Mouse (Mus musculus): ENCODE measurements at regions not wholly inside any gene's neighbourhood (a gene's known extent, or its start where the extent isn't known, plus 50 kb on each side); places are given as distances from the start of the nearest gene placed in this dataset.
A peak's percentile ranks its signal among the peaks of the same experiment; 100 is the strongest.

GRCm38 (mm10) chr9:115739984-115740383 is 169.3 kb upstream of the Gadl1 start:
- Histone ChIP-seq H3K27me3 (ENCODE audit: insufficient read depth, low read length) (no peaks in the 10 kb centered on the region), H3K4me3 (ENCODE audit: low read length) (no peak overlapping the region), H3K9me3 (ENCODE audit: low read length) (no peaks in the 10 kb centered on the region), H3K9ac (replicated peaks; ENCODE audit: low read length) (no peak overlapping the region), H3K4me1 (ENCODE audit: insufficient read depth, low read length) (no peaks in the 10 kb centered on the region), H3K36me3 (ENCODE audit: insufficient read depth, low read length) (no peaks in the 10 kb centered on the region), H3K4me2 (replicated peaks; ENCODE audit: low read depth, low read length) (no peak overlapping the region), H3K27ac (ENCODE audit: low read length) (no peak overlapping the region)
- ATAC-seq (ENCODE audit: low FRiP score, low TSS enrichment): no peak
- WGBS: 79% methylated on average over 5 of the region's 5 CpGs

GRCm38 (mm10) chr9:115746436-115746835 is 162.8 kb upstream of the Gadl1 start:
- H3K4me3 ChIP-seq (ENCODE audit: low read length): no peak overlapping the region
- no peak overlapping the region for H3K9ac ChIP-seq (replicated peaks; ENCODE audit: low read length)
- H3K4me1 ChIP-seq (ENCODE audit: insufficient read depth, low read length): no peaks in the 10 kb centered on the region
- 0 out of 2 replicates have a peak, but pooled peaks cover 3% of the 10 kb centered on the region for H3K9me3 ChIP-seq (ENCODE audit: low read length)
- no peak overlapping the region for H3K4me2 ChIP-seq (replicated peaks; ENCODE audit: low read depth, low read length)
- H3K36me3 ChIP-seq (ENCODE audit: insufficient read depth, low read length): no peaks in the 10 kb centered on the region
- H3K27me3 ChIP-seq (ENCODE audit: insufficient read depth, low read length): no peaks in the 10 kb centered on the region
- ATAC-seq (ENCODE audit: low FRiP score, low TSS enrichment): no peak
- no peak overlapping the region for H3K27ac ChIP-seq (ENCODE audit: low read length)
- 76% methylated on average over 9 of the region's 9 CpGs for WGBS

- no peaks in the 10 kb centered on the region for H3K9me3 ChIP-seq (ENCODE audit: low read length)
- 32% methylated on average over 2 of the region's 2 CpGs for WGBS
- H3K4me1 ChIP-seq (ENCODE audit: insufficient read depth, low read length): 0 out of 2 replicates have a peak, but pooled peaks cover 4% of the 10 kb centered on the region
- ATAC-seq (ENCODE audit: low FRiP score, low TSS enrichment): peak; percentile 82
- no peaks in the 10 kb centered on the region for H3K36me3 ChIP-seq (ENCODE audit: insufficient read depth, low read length)
- no peaks in the 10 kb centered on the region for H3K27me3 ChIP-seq (ENCODE audit: insufficient read depth, low read length)
- no peak overlapping the region for H3K4me3 ChIP-seq (ENCODE audit: low read length)
- H3K27ac ChIP-seq (ENCODE audit: low read length): no peak overlapping the region
- no peak overlapping the region; the same call in 1 of the 2 replicates for H3K4me2 ChIP-seq (replicated peaks; ENCODE audit: low read depth, low read length)
- no peak overlapping the region; the same call in 1 of the 2 replicates for H3K9ac ChIP-seq (replicated peaks; ENCODE audit: low read length)
Observed at GRCm38 (mm10) chr9:115760496-115760895, 148.8 kb upstream of the Gadl1 start.

- H3K9ac ChIP-seq (replicated peaks; ENCODE audit: low read length): no peak overlapping the region
- no peak overlapping the region for H3K27ac ChIP-seq (ENCODE audit: low read length)
- no peak overlapping the region for H3K4me2 ChIP-seq (replicated peaks; ENCODE audit: low read depth, low read length)
- H3K4me3 ChIP-seq (ENCODE audit: low read length): no peak overlapping the region
- 0 out of 2 replicates have a peak, but pooled peaks cover 4% of the 10 kb centered on the region for H3K4me1 ChIP-seq (ENCODE audit: insufficient read depth, low read length)
- 73% methylated on average over 5 of the region's 5 CpGs for WGBS
- no peaks in the 10 kb centered on the region for H3K9me3 ChIP-seq (ENCODE audit: low read length)
- no peak for ATAC-seq (ENCODE audit: low FRiP score, low TSS enrichment)
- H3K36me3 ChIP-seq (ENCODE audit: insufficient read depth, low read length): no peaks in the 10 kb centered on the region
- no peaks in the 10 kb centered on the region for H3K27me3 ChIP-seq (ENCODE audit: insufficient read depth, low read length)
Observed at GRCm38 (mm10) chr9:115764136-115764535, 145.1 kb upstream of the Gadl1 start.

GRCm38 (mm10) chr9:115766471-115766870 is 142.8 kb upstream of the Gadl1 start:
- no peak for ATAC-seq (ENCODE audit: low FRiP score, low TSS enrichment)
- H3K9me3 ChIP-seq (ENCODE audit: low read length): no peaks in the 10 kb centered on the region
- no peak overlapping the region for H3K4me3 ChIP-seq (ENCODE audit: low read length)
- H3K4me1 ChIP-seq (ENCODE audit: insufficient read depth, low read length): no peaks in the 10 kb centered on the region
- H3K9ac ChIP-seq (replicated peaks; ENCODE audit: low read length): no peak overlapping the region
- 91% methylated on average over 6 of the region's 6 CpGs for WGBS
- H3K36me3 ChIP-seq (ENCODE audit: insufficient read depth, low read length): no peaks in the 10 kb centered on the region
- H3K27me3 ChIP-seq (ENCODE audit: insufficient read depth, low read length): no peaks in the 10 kb centered on the region
- H3K4me2 ChIP-seq (replicated peaks; ENCODE audit: low read depth, low read length): no peak overlapping the region
- no peak overlapping the region for H3K27ac ChIP-seq (ENCODE audit: low read length)

- H3K4me2 ChIP-seq (replicated peaks; ENCODE audit: low read depth, low read length): no peak overlapping the region
- no peaks in the 10 kb centered on the region for H3K9me3 ChIP-seq (ENCODE audit: low read length)
- WGBS: 63% methylated on average over 8 of the region's 8 CpGs
- no peak for ATAC-seq (ENCODE audit: low FRiP score, low TSS enrichment)
- H3K27ac ChIP-seq (ENCODE audit: low read length): no peak overlapping the region
- H3K4me1 ChIP-seq (ENCODE audit: insufficient read depth, low read length): peaks cover 16% of the 10 kb centered on the region
- no peak overlapping the region for H3K9ac ChIP-seq (replicated peaks; ENCODE audit: low read length)
- no peaks in the 10 kb centered on the region for H3K27me3 ChIP-seq (ENCODE audit: insufficient read depth, low read length)
- no peaks in the 10 kb centered on the region for H3K36me3 ChIP-seq (ENCODE audit: insufficient read depth, low read length)
- H3K4me3 ChIP-seq (ENCODE audit: low read length): no peak overlapping the region
Observed at GRCm38 (mm10) chr9:115775112-115775511, 134.1 kb upstream of the Gadl1 start.

- Histone ChIP-seq H3K9me3 (ENCODE audit: low read length) (peaks cover 5% of the 10 kb centered on the region; the same call in 1 of the 2 replicates), H3K4me1 (ENCODE audit: insufficient read depth, low read length) (peaks cover 16% of the 10 kb centered on the region), H3K27me3 (ENCODE audit: insufficient read depth, low read length) (no peaks in the 10 kb centered on the region), H3K9ac (replicated peaks; ENCODE audit: low read length) (no peak overlapping the region), H3K4me2 (replicated peaks; ENCODE audit: low read depth, low read length) (no peak overlapping the region), H3K4me3 (ENCODE audit: low read length) (no peak overlapping the region), H3K36me3 (ENCODE audit: insufficient read depth, low read length) (no peaks in the 10 kb centered on the region), H3K27ac (ENCODE audit: low read length) (no peak overlapping the region)
- ATAC-seq (ENCODE audit: low FRiP score, low TSS enrichment): no peak
- WGBS: 90% methylated on average over 7 of the region's 7 CpGs
Observed at GRCm38 (mm10) chr9:115775858-115776257, 133.4 kb upstream of the Gadl1 start.

- WGBS: 82% methylated on average over 9 of the region's 9 CpGs
Observed at GRCm38 (mm10) chr9:115777097-115777864, 132.0 kb upstream of the Gadl1 start.

GRCm38 (mm10) chr9:115778862-115779261 is 130.4 kb upstream of the Gadl1 start:
- Histone ChIP-seq H3K9me3 (ENCODE audit: low read length) (peaks cover 15% of the 10 kb centered on the region), H3K4me3 (ENCODE audit: low read length) (no peak overlapping the region), H3K4me2 (replicated peaks; ENCODE audit: low read depth, low read length) (no peak overlapping the region), H3K9ac (replicated peaks; ENCODE audit: low read length) (no peak overlapping the region), H3K36me3 (ENCODE audit: insufficient read depth, low read length) (no peaks in the 10 kb centered on the region), H3K4me1 (ENCODE audit: insufficient read depth, low read length) (peaks cover 9% of the 10 kb centered on the region), H3K27me3 (ENCODE audit: insufficient read depth, low read length) (no peaks in the 10 kb centered on the region), H3K27ac (ENCODE audit: low read length) (no peak overlapping the region)
- 21% methylated on average over 5 of the region's 5 CpGs for WGBS
- ATAC-seq (ENCODE audit: low FRiP score, low TSS enrichment): peak; percentile 74

More at GRCm38 (mm10) chr9:115777097-115777864, 132.0 kb upstream of the Gadl1 start:
- no peak overlapping the region for H3K4me3 ChIP-seq (ENCODE audit: low read length)
- H3K27ac ChIP-seq (ENCODE audit: low read length): no peak overlapping the region
- H3K4me1 ChIP-seq (ENCODE audit: insufficient read depth, low read length): peaks cover 16% of the 10 kb centered on the region
- peaks cover 9% of the 10 kb centered on the region for H3K9me3 ChIP-seq (ENCODE audit: low read length)
- no peaks in the 10 kb centered on the region for H3K36me3 ChIP-seq (ENCODE audit: insufficient read depth, low read length)
- no peaks in the 10 kb centered on the region for H3K27me3 ChIP-seq (ENCODE audit: insufficient read depth, low read length)
- no peak overlapping the region for H3K9ac ChIP-seq (replicated peaks; ENCODE audit: low read length)
- ATAC-seq (ENCODE audit: low FRiP score, low TSS enrichment): no peak
- no peak overlapping the region for H3K4me2 ChIP-seq (replicated peaks; ENCODE audit: low read depth, low read length)

GRCm38 (mm10) chr9:115799330-115799729 is 109.9 kb upstream of the Gadl1 start:
- Histone ChIP-seq H3K27ac (ENCODE audit: low read length) (no peak overlapping the region), H3K9ac (replicated peaks; ENCODE audit: low read length) (no peak overlapping the region), H3K4me3 (ENCODE audit: low read length) (no peak overlapping the region), H3K36me3 (ENCODE audit: insufficient read depth, low read length) (no peaks in the 10 kb centered on the region), H3K4me2 (replicated peaks; ENCODE audit: low read depth, low read length) (no peak overlapping the region), H3K27me3 (ENCODE audit: insufficient read depth, low read length) (no peaks in the 10 kb centered on the region), H3K4me1 (ENCODE audit: insufficient read depth, low read length) (no peaks in the 10 kb centered on the region), H3K9me3 (ENCODE audit: low read length) (no peaks in the 10 kb centered on the region)
- WGBS: 86% methylated on average over 3 of the region's 3 CpGs
- ATAC-seq (ENCODE audit: low FRiP score, low TSS enrichment): no peak

All from kidney, embryonic 16.5 days (tissue).